Mouse (Mus musculus) kidney, adult 2 months (tissue): ENCODE results near the gene Pde6h. TPM values are rescaled to one million over a fixed set of nuclear protein-coding genes. Genes with fewer than 3 reads are reported as not detected.
"Not testable (repeated sequence)": the region's sequence is repeated elsewhere in the genome, so short reads cannot be mapped to it uniquely, and the experiment has no call there.

ENCODE experiments used
- DNase-seq: peaks from one replicate; pipeline ENCODE4 v3.0.0; 2021
- H3K27ac ChIP-seq: fragments of 200-500 bp; 2 replicates; pipeline ENCODE4 v1.5.1; 2012; ENCODE audit warnings: low read depth, low read length, control low read depth, inconsistent platforms; ENCODE audit not compliant: insufficient read depth
- H3K27me3 ChIP-seq: fragments of 200-500 bp; replicated peaks from 2 replicates; pipeline ENCODE4 v1.6.1; 2012; ENCODE audit warnings: mild to moderate bottlenecking, moderate library complexity, low read length, inconsistent platforms; ENCODE audit not compliant: control insufficient read depth, insufficient read depth
- H3K36me3 ChIP-seq: fragments of 200-500 bp; 2 replicates; pipeline ENCODE4 v1.6.1; 2012; ENCODE audit warnings: mild to moderate bottlenecking, moderate library complexity, low read length, inconsistent platforms; ENCODE audit not compliant: control insufficient read depth, insufficient read depth
- H3K4me1 ChIP-seq: fragments of 200-500 bp; 2 replicates; pipeline ENCODE4 v1.6.1; 2011; ENCODE audit warnings: low read length; ENCODE audit not compliant: control insufficient read depth, insufficient read depth
- H3K4me3 ChIP-seq: fragments of 200-500 bp; 2 replicates; pipeline ENCODE4 v1.5.1; 2011; ENCODE audit warnings: mild to moderate bottlenecking, low read depth, low read length, control low read depth; ENCODE audit not compliant: insufficient read depth
- CTCF ChIP-seq: fragments of 200-500 bp; conservative IDR thresholded peaks from 2 replicates; pipeline ENCODE4 v1.5.1; 2011; ENCODE audit warnings: low read depth, mild to moderate bottlenecking, control low read depth, low read length, moderate library complexity, mixed read lengths; ENCODE audit not compliant: insufficient read depth, insufficient read length
- POLR2A ChIP-seq: fragments of 200-500 bp; IDR thresholded peaks from one replicate; pipeline ENCODE4 v1.6.1; 2011; ENCODE audit warnings: low read depth, low read length, control low read depth
- WGBS: fragments of 180-500 bp; shearing (Covaris S2); methylation state at CpG from one replicate; pipeline ENCODE4 v1.1.7; 2018; 5-methylcytosine and 5-hydroxymethylcytosine counted together
- polyA plus RNA-seq: library from polyadenylated mRNA; depleted of rRNA; stranded (reverse); fragments of >200 nt; gene quantifications from 2 replicates; pipeline ENCODE4 v1.2.3, GENCODE M21; 2012; rRNA removed

Gene Pde6h
- polyA plus RNA-seq, result 0.58 and 0.64 TPM in 2 replicates

DNA sequence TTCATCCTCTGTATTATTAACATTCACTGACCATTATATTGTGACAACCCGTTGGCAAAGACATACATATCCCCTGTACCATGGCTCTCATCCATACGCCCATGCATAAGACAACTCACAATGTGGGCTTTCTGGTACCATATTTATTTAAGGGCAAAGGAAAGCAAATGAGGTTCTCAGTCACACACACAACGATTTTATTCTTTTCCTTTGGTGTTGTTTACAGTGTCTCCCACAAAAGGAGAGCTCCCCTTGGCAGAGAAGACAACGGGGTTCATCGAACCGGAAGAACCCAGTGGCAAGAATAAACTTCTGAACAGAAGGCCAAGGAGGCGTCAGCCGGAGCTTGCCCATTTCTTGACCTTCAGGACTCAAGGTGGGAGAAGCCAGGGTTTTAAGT lies at the start of gene Pde6h:
Gene Pde6h, plus strand, starts transcription at position 301 of the 400 bp plus-strand sequence.
- H3K27ac ChIP-seq, result no peak within 1 kb of the TSS
- H3K27me3 ChIP-seq, result no peaks in the 10 kb centered on the region
- TF ChIP-seq CTCF (no peak), POLR2A (no peak)
- no peak within 1 kb of the TSS for H3K4me3 ChIP-seq
- H3K36me3 ChIP-seq, result no peaks in the 10 kb centered on the region
- no peak for DNase-seq
- H3K4me1 ChIP-seq, result no peaks in the 10 kb centered on the region
- 81% methylated on average over 8 of the region's 8 CpGs for WGBS

DNA sequence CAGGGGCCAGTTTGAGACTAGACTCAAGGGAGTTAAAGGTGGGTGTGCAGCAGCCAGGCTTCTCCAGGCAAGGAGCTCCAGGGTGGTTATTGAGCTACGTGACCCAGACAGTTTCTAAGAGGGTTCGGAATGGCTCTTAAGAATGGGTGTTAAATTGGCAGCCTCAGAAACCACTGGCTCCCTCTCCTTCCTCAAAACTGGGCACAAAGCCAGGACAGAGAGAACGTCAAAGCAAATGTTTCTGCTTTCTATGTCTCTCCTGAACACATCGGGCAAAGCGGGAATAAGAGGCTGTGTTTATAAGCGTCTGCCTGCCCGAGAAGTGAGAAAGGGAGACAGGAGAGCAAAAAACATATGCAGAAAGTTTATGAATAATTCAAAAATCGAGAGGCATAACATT lies 49.0 kb upstream of the Pde6h start:
- H3K4me1 ChIP-seq, result no peaks in the 10 kb centered on the region
- WGBS, result 35% methylated on average over 8 of the region's 8 CpGs
- peak overlapping the region; percentile 20 for H3K4me3 ChIP-seq
- no peak for TF ChIP-seq CTCF
- no peak for TF ChIP-seq POLR2A
- DNase-seq, result no peak
- peak overlapping the region; percentile 30; the same call in 1 of the 2 replicates for H3K27ac ChIP-seq
- no peaks in the 10 kb centered on the region for H3K36me3 ChIP-seq
- no peaks in the 10 kb centered on the region for H3K27me3 ChIP-seq

DNA sequence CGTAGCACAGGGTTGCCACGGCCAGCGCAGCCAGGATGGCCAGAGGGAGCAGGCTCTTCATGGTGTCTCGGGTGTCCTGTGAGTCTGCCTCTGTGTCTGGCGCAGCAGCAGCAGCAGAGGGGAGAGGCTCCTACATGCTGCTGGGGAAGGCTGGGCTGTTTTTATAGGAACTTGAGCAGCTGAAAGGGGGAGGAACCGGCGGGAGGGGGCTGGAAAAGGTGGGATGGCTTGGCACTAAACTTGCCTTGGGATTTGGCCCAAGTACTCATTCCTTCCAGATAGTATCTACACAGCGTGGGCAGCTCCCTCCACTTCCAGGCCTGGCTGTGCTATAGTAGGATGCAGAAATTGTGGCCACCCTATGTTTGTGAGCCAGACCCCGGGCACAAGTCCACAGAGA lies 48.0 kb upstream of the Pde6h start, which contains the start of gene Mgp:
Gene Mgp, minus strand, starts transcription at position 154 of the 400 bp plus-strand sequence.
- no peak for TF ChIP-seq CTCF
- peak; percentile 37 for TF ChIP-seq POLR2A
- Histone ChIP-seq H3K27me3 (no peaks in the 10 kb centered on the region), H3K27ac (peak within 1 kb of the TSS; percentile 30; the same call in 1 of the 2 replicates), H3K36me3 (no peaks in the 10 kb centered on the region), H3K4me3 (peak within 1 kb of the TSS; percentile 31), H3K4me1 (no peaks in the 10 kb centered on the region)
- no peak for DNase-seq
- 28% methylated on average over 9 of the region's 9 CpGs for whole genome bisulfite sequencing

DNA sequence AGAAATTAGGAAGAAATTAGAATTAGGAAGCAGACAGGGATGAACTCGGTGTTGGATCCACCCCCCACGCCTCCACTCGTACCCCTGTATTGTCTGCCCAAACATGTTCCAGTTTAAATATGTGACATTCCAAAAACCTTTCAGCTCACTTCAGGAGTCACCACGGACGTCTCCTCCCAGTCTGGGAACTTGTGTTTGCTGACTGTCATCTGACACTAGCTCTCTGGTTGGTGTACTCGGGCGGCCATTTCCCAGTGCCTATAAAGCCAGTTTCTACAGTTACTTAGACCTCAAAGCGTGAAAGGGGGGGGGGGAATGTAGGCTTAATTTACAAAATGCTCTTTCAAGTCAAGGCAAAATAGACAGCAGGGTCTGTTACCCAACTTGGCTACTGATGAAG lies 42.0 kb upstream of the Pde6h start:
- 75% methylated on average over 8 of the region's 8 CpGs for WGBS
- Histone ChIP-seq H3K27me3 (no peaks in the 10 kb centered on the region), H3K27ac (no peak overlapping the region), H3K4me3 (no peak overlapping the region), H3K36me3 (no peaks in the 10 kb centered on the region), H3K4me1 (no peaks in the 10 kb centered on the region)
- no peak for DNase-seq
- no peak for TF ChIP-seq POLR2A
- TF ChIP-seq CTCF, result no peak

DNA sequence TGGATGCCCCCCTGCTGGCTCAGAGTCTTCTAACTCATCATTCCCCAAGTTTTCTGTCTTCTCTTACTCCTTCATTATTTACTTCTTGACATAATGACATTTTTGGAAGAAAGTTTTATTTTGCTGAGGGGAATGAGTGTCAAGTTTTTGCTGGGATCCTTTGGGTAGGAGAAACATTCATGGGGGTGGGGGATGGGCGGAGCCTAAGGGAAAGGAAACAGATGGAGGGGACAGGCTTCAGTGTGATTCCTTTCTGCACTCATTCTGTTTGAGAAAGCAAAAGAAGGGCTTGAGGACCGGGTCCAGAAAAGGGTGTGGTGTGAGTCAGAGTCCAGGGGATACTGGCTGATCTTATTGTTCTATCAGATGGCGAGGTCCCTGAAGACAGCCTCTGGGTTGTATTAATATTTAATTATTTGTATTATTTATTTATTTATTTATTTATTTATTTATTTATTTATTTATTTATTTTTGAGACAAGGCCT lies 40.2 kb upstream of the Pde6h start:
- Histone ChIP-seq H3K36me3 (no peaks in the 10 kb centered on the region), H3K27me3 (no peaks in the 10 kb centered on the region), H3K4me3 (no peak overlapping the region), H3K4me1 (no peaks in the 10 kb centered on the region; the same call in 1 of the 2 replicates), H3K27ac (no peak overlapping the region)
- no peak for DNase-seq
- no peak for TF ChIP-seq CTCF
- no peak for TF ChIP-seq POLR2A
- WGBS, result 82% methylated on average over 3 of the region's 3 CpGs

DNA sequence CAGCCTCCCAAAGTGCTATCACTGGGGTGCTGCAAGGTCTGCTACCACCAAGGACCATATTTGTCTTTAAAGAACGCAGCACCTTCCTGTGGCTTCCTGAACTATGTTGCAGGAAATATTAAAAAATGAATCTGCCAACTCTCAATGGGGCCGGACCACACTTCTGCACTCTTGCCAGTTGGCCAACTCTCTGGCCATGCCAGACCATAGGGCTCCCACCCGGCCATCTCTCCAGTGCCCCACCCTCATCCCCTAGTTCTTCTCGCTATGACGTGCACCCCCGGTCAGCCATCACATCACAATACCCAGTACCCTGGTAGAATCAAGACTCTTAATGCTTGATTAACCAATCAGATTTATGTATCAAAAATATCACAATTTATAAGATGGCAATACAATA lies 39.7 kb upstream of the Pde6h start:
- WGBS, result 83% methylated on average over 6 of the region's 6 CpGs
- no peaks in the 10 kb centered on the region for H3K36me3 ChIP-seq
- H3K4me1 ChIP-seq, result no peaks in the 10 kb centered on the region; the same call in 1 of the 2 replicates
- DNase-seq, result no peak
- TF ChIP-seq POLR2A (no peak), CTCF (no peak)
- no peak overlapping the region for H3K27ac ChIP-seq
- no peaks in the 10 kb centered on the region for H3K27me3 ChIP-seq
- H3K4me3 ChIP-seq, result no peak overlapping the region

DNA sequence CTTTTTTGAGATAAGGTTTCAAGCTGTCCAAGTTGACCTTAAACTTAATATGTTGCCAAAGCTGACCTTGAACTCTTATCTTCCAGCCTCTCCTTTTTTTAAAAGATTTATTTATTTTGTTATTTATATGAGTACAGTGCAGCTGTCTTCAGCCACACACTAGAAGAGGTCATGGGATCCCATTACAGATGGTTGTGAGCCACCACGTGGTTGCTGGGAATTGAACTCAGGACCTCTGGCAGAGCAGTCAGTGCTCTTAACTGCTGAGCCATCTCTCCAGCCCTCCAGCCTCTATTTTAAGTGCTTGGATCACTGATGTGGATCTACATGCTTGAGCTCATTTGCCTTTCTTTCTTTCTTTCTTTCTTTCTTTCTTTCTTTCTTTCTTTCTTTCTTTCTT lies 38.9 kb upstream of the Pde6h start:
- 26% methylated on average over 1 of the region's 1 CpGs for WGBS
- H3K27ac ChIP-seq, H3K27me3 ChIP-seq, H3K4me3 ChIP-seq, H3K36me3 ChIP-seq, H3K4me1 ChIP-seq: not testable (repeated sequence)
- peak; percentile 57 for DNase-seq
